Mouse (Mus musculus) CH12.LX (cell line): ENCODE data around the gene Vmn1r135. TPM values are rescaled to one million over a fixed set of nuclear protein-coding genes. Genes with fewer than 3 reads are reported as not detected.
"Not testable (repeated sequence)": the region's sequence is repeated elsewhere in the genome, so short reads cannot be mapped to it uniquely, and the experiment has no call there.

Source experiments
- DNase-seq: peaks from one replicate; pipeline ENCODE4 v3.0.0-alpha.2; 2013; ENCODE audit errors: extremely low read depth
- H3K27ac ChIP-seq: 2 replicates; pipeline ENCODE4 v1.5.1; 2012; ENCODE audit warnings: low read depth, mild to moderate bottlenecking, control low read depth, moderate library complexity; ENCODE audit not compliant: insufficient read depth
- H3K27me3 ChIP-seq: replicated peaks from 2 replicates; pipeline ENCODE3; 2012; ENCODE audit warnings: inconsistent platforms
- H3K36me3 ChIP-seq, 2 experiments: replicated peaks in 1 of 2; 2 replicates each; pipeline versions ENCODE3 to v1.6.1; 2012; ENCODE audit warnings: inconsistent platforms in 1 of 2, low read length in 1 of 2, mild to moderate bottlenecking in 1 of 2, mixed read lengths in 1 of 2, moderate library complexity in 1 of 2; ENCODE audit not compliant: control insufficient read depth in 1 of 2, insufficient read depth in 1 of 2
- H3K4me1 ChIP-seq, 2 experiments: 2 replicates each; pipeline ENCODE4 v1.6.1; 2012; ENCODE audit warnings: inconsistent platforms in 1 of 2, moderate library complexity in 1 of 2; ENCODE audit not compliant: insufficient read depth in 2 of 2, control insufficient read depth in 1 of 2
- H3K4me2 ChIP-seq: 2 replicates; pipeline ENCODE4 v1.6.1; 2012; ENCODE audit warnings: low read depth, mild to moderate bottlenecking, control low read depth; ENCODE audit not compliant: poor library complexity, insufficient read depth, severe bottlenecking
- H3K4me3 ChIP-seq, 3 experiments: fragments of 150-350 bp in 1 of 3; sonication (generic) in 1 of 3; replicated peaks in 1 of 3; 2 replicates each; pipeline versions ENCODE3 to v1.5.1; 2011 to 2012; ENCODE audit warnings: low read depth in 2 of 3, low read length in 2 of 3, mild to moderate bottlenecking in 2 of 3, moderate library complexity in 2 of 3, control low read depth in 1 of 3, improper control_type of control experiment in 1 of 3, inconsistent platforms in 1 of 3, mixed read lengths in 1 of 3; ENCODE audit not compliant: poor library complexity in 1 of 3
- H3K79me2 ChIP-seq: replicated peaks from 2 replicates; pipeline ENCODE4 v1.6.1; 2012; ENCODE audit warnings: mild to moderate bottlenecking, moderate library complexity; ENCODE audit not compliant: control insufficient read depth, poor library complexity, insufficient read depth, severe bottlenecking; ENCODE audit errors: extremely low read depth
- H3K9ac ChIP-seq: 2 replicates; pipeline ENCODE4 v1.6.1; 2012; ENCODE audit warnings: low read depth, mild to moderate bottlenecking, control low read depth, moderate library complexity; ENCODE audit not compliant: insufficient read depth
- H3K9me3 ChIP-seq: replicated peaks from 2 replicates; pipeline ENCODE3; 2012; ENCODE audit warnings: low read length, inconsistent platforms, mixed read lengths
- dilution Hi-C: fragments of 300-500 bp; cut with MboI; formaldehyde crosslinking; loops from 2 replicates; pipeline ENCODE4 v1.14.3; 2020; ENCODE audit warnings: low sequenced_read_pairs; ENCODE audit not compliant: extremely low pct_unique_long_range_greater_than_20kb, extremely low pct_ligation_motif_present
- in situ Hi-C: fragments of 300-500 bp; cut with MboI; formaldehyde crosslinking; loops from 3 replicates; pipeline ENCODE4 v1.14.3; 2019; ENCODE audit warnings: low sequenced_read_pairs, low pct_ligation_motif_present, low pct_unique_long_range_greater_than_20kb, mixed read lengths
- polyA plus RNA-seq: library from polyadenylated mRNA; unstranded; fragments of >175 nt; gene quantifications from 2 replicates; pipeline ENCODE4 v1.2.1, GENCODE M21; 2012; ENCODE audit warnings: low read depth; ENCODE audit not compliant: insufficient read length
- total RNA-seq, 2 experiments: library from RNA; depleted of rRNA; stranded (reverse); fragments of 300-350 nt in 1 of 2; fragments of >200 nt in 1 of 2; gene quantifications; 2 replicates each; pipeline ENCODE4 v1.2.3; 2012 to 2014

The Vmn1r135 gene
- total RNA-seq (2012; rRNA removed) (not detected in 2 replicates), total RNA-seq (2014; rRNA removed) (not detected in 2 replicates), polyA plus RNA-seq (not detected in 2 replicates)

DNA sequence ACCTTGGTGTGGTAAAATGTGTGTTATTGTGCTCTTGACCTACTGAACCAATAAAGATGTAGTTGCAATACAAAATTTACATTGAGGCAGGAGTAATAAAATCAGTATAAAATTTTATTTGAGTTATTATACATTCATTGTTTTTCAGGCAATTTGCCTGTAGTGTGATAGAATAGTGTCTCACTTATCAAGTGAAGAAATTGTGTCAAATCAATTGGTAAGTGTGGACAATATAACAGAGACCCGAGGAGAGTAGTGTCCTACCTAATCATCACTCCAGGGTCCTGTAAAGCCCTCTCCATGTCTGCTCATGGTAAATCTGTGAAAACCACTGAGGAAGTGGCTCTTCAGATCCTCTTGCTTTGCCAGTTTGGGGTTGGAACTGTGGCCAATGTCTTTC is at the start of gene Vmn1r135:
TSS of gene Vmn1r135 (plus strand) at position 301 of the 400 bp plus-strand sequence.
- H3K27ac ChIP-seq, dilution Hi-C loops, H3K4me1 ChIP-seq, H3K79me2 ChIP-seq, H3K36me3 ChIP-seq, H3K9ac ChIP-seq, H3K4me2 ChIP-seq, DNase-seq, in situ Hi-C loops, H3K9me3 ChIP-seq, H3K4me3 ChIP-seq, H3K27me3 ChIP-seq: not testable (repeated sequence)

GRCm38 (mm10) chr7:21796628-21797027 is 35.5 kb upstream of the Vmn1r135 start, which contains the start of gene Gm4177:
Gene Gm4177, minus strand, starts transcription at chr7:21796728.
- H3K4me3 ChIP-seq, DNase-seq, dilution Hi-C loops, H3K4me1 ChIP-seq, H3K27me3 ChIP-seq, H3K9ac ChIP-seq, in situ Hi-C loops, H3K4me2 ChIP-seq, H3K27ac ChIP-seq, H3K36me3 ChIP-seq, H3K9me3 ChIP-seq, H3K79me2 ChIP-seq: not testable (repeated sequence)

DNA sequence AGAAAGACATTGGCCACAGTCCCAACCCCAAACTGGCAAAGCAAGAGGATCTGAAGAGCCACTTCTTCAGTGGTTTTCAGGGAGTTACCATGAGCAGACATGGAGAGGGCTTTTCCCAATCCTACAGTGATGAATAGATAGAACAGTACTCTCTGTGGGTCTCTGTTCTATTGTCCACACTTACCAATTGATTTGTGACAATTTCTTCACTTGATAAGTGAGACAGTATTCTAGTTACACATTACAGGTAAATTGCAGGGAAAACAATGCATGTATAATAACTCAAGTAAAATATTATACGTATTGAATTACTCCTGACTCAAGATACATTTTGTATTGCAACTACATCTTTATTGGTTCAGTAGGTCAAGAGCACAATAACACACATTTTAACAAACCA is 12.0 kb downstream of the Vmn1r135 start, which contains the start of gene Gm5725:
TSS of gene Gm5725 (minus strand) at position 101 of the 400 bp plus-strand sequence.
- H3K79me2 ChIP-seq, H3K9ac ChIP-seq, H3K9me3 ChIP-seq, H3K27ac ChIP-seq, H3K4me2 ChIP-seq, DNase-seq, H3K4me3 ChIP-seq, H3K4me1 ChIP-seq, H3K27me3 ChIP-seq, H3K36me3 ChIP-seq, in situ Hi-C loops, dilution Hi-C loops: not testable (repeated sequence)

Other genes starting within 250 kb of the Vmn1r135 start
- gene Vmn1r132, start 218.3 kb upstream of the Vmn1r135 start, total RNA-seq (2012; rRNA removed), result not detected in 2 replicates
- gene Vmn1r132, start 218.3 kb upstream of the Vmn1r135 start, total RNA-seq (2014; rRNA removed), result not detected in 2 replicates
- gene Vmn1r132, start 218.3 kb upstream of the Vmn1r135 start, polyA plus RNA-seq, result not detected in 2 replicates
- not detected in 2 replicates for gene Gm4175, start 70.9 kb upstream of the Vmn1r135 start, total RNA-seq (2012; rRNA removed)
- not detected in 2 replicates for gene Gm4175, start 70.9 kb upstream of the Vmn1r135 start, total RNA-seq (2014; rRNA removed)
- not detected in 2 replicates for gene Gm4175, start 70.9 kb upstream of the Vmn1r135 start, polyA plus RNA-seq
- not detected in 2 replicates for gene Gm4177, start 35.6 kb upstream of the Vmn1r135 start, total RNA-seq (2012; rRNA removed)
- gene Gm4177, start 35.6 kb upstream of the Vmn1r135 start, total RNA-seq (2014; rRNA removed), result not detected in 2 replicates
- not detected in 2 replicates for gene Gm4177, start 35.6 kb upstream of the Vmn1r135 start, polyA plus RNA-seq
- not detected in 2 replicates for gene Gm5725, start 11.9 kb downstream of the Vmn1r135 start, total RNA-seq (2012; rRNA removed)
- gene Gm5725, start 11.9 kb downstream of the Vmn1r135 start, total RNA-seq (2014; rRNA removed), result not detected in 2 replicates
- gene Gm5725, start 11.9 kb downstream of the Vmn1r135 start, polyA plus RNA-seq, result not detected in 2 replicates
- not detected in 2 replicates for gene Gm5891, start 88.9 kb downstream of the Vmn1r135 start, total RNA-seq (2012; rRNA removed)
- not detected in 2 replicates for gene Gm5891, start 88.9 kb downstream of the Vmn1r135 start, total RNA-seq (2014; rRNA removed)
- not detected in 2 replicates for gene Gm5891, start 88.9 kb downstream of the Vmn1r135 start, polyA plus RNA-seq
- gene Vmn1r137, start 162.2 kb downstream of the Vmn1r135 start, total RNA-seq (2012; rRNA removed), result not detected in 2 replicates
- not detected in 2 replicates for gene Vmn1r137, start 162.2 kb downstream of the Vmn1r135 start, total RNA-seq (2014; rRNA removed)
- not detected in 2 replicates for gene Vmn1r137, start 162.2 kb downstream of the Vmn1r135 start, polyA plus RNA-seq
- not detected in 2 replicates for gene Vmn1r138, start 196.5 kb downstream of the Vmn1r135 start, total RNA-seq (2012; rRNA removed)
- not detected in 2 replicates for gene Vmn1r138, start 196.5 kb downstream of the Vmn1r135 start, total RNA-seq (2014; rRNA removed)
- gene Vmn1r138, start 196.5 kb downstream of the Vmn1r135 start, polyA plus RNA-seq, result not detected in 2 replicates
- gene Gm6176, start 224.0 kb downstream of the Vmn1r135 start, total RNA-seq (2012; rRNA removed), result not detected in 2 replicates
- gene Gm6176, start 224.0 kb downstream of the Vmn1r135 start, total RNA-seq (2014; rRNA removed), result not detected in 2 replicates
- not detected in 2 replicates for gene Gm6176, start 224.0 kb downstream of the Vmn1r135 start, polyA plus RNA-seq
- gene Vmn1r139, start 236.7 kb downstream of the Vmn1r135 start, total RNA-seq (2012; rRNA removed), result not detected in 2 replicates
- not detected in 2 replicates for gene Vmn1r139, start 236.7 kb downstream of the Vmn1r135 start, total RNA-seq (2014; rRNA removed)
- gene Vmn1r139, start 236.7 kb downstream of the Vmn1r135 start, polyA plus RNA-seq, result not detected in 2 replicates